Mouse (Mus musculus) gastrocnemius, postnatal 25 days (tissue): ENCODE results near the gene Hras. TPM values are rescaled to one million over a fixed set of nuclear protein-coding genes. Genes with fewer than 3 reads are reported as not detected.

Source experiments
- DNase-seq: peaks from one replicate; pipeline ENCODE4 v3.0.0; 2022
- long read RNA-seq, 2 experiments: library from polyadenylated mRNA; stranded (forward); transcript quantifications; one replicate each; pipeline ENCODE4 v2.0.0; 2021
- total RNA-seq, 2 experiments: library from RNA; stranded (reverse); gene quantifications; 1 replicate in 1 of 2; 2 replicates in 1 of 2; pipeline ENCODE4 v1.2.3; 2021

Hras gene
- total RNA-seq, result 100 to 1,000 TPM; 150 TPM
- long read RNA-seq, experiment 1, transcript Hras-201 (6 exons, 2,828 nt), result major isoform, 98 of 234 reads
- long read RNA-seq, experiment 1, transcript Hras-202 (5 exons, 1,199 nt), result minor isoform, 88 of 234 reads
- long read RNA-seq, experiment 1, partial matches to known transcripts, result 21 of 234 reads
- long read RNA-seq, experiment 1, other reads (novel, unspliced or antisense), result 22 of 234 reads
- long read RNA-seq, experiment 2, transcript Hras-202 (5 exons, 1,199 nt), result minor isoform, 65 of 172 reads
- long read RNA-seq, experiment 2, transcript Hras-201 (6 exons, 2,828 nt), result major isoform, 80 of 172 reads
- long read RNA-seq, experiment 2, partial matches to known transcripts, result 16 of 172 reads
- long read RNA-seq, experiment 2, other reads (novel, unspliced or antisense), result 9 of 172 reads

DNA sequence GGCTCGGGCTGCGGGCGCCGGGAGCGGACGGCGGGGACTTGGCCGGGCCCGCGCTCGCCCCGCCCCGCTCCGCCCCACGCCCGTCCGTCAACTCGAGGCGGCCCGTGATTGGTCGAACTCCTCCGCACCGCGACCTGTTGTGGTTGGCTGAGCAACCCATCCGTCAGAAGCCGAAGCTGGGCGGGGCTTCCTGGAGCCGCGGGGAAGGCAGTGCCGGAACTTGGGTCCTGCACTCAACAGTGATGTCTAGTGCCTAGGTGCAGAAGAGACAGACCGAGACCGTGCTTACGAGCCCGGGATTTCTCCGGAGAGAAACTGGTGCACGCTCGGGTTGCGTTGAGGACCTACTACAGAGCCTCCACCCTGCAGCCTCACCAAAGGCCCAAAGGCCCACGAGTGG, at the start of gene Hras, which contains the start of gene Lrrc56:
Gene Hras, minus strand, starts transcription at position 58 of the 400 bp plus-strand sequence.
Gene Lrrc56, plus strand, starts transcription at position 210 of the 400 bp plus-strand sequence.
- DNase-seq, result peak; percentile 97

GRCm38 (mm10) chr7:141231551-141231950, 37.7 kb upstream of the Hras start:
- DNase-seq, result no peak

DNA sequence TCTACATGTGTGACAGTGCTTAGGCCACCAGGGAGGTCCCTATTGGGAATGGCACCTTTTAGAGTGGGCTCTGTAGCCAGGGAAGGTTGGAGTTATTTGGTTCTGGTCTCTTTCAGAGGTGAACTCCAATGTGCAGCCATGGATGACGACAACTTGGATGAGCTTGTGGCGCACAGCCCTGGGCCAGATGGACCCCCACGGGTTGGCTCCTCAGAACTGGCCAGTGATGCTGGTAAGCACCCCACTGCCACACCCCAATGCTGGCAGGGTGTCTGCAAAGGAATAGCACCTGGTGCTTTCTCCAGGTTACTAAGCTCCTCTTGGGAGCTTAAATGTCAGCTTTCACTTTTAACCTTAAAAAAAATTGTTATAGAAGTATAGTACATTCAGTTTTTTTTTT, 37.3 kb upstream of the Hras start:
- DNase-seq, result no peak

- DNase-seq, result no peak
Observed at GRCm38 (mm10) chr7:141230570-141230969, 36.8 kb upstream of the Hras start.

- no peak for DNase-seq
Observed at GRCm38 (mm10) chr7:141229702-141230101, 35.9 kb upstream of the Hras start.

DNA sequence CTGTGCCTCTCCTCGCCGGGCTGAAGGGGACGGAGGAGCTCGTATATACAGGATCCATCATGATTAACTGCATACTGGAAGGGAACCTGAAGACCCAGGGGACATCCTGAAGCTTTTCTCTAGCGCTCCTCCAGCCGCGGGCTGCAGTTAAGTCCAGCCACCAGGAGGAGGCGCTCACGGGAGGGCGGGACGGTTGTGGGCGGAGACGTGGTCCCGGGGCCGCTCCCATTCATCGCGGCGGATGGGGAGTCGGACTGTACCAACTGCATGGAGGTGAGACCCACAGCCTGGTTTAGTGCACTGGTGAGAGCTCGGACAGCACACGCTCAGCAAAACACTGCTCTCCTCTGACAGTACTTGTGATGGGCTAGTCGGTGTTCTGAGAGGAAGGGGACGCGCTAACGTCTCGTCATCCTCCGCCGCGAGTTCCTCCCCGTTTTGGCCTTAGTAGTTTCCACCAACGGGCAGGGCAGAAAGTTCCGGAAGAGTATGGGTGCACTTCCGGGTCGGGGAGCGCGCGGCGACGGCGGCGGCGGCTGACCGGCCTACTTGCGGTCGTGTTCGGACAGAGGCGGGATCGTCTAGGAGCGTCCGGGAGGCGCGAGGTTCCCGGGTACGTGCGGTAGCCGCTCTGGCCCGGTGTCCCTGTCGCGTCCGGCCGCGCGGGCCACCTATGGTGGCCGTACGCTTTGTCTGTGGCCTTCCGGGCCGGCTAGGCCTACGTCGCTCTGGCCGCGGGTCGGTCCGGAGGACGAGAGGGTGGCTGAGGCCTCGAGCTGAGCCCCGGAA, 34.7 kb upstream of the Hras start, which contains the start of gene Phrf1:
Gene Phrf1, plus strand, starts transcription at position 506 of the 789 bp plus-strand sequence.
- peak; percentile 86 for DNase-seq

- no peak for DNase-seq
Observed at GRCm38 (mm10) chr7:141227796-141228195, 34.0 kb upstream of the Hras start.

- no peak for DNase-seq
Observed at GRCm38 (mm10) chr7:141226535-141226934, 32.7 kb upstream of the Hras start.

GRCm38 (mm10) chr7:141222696-141223215, 29.0 kb upstream of the Hras start:
- no peak for DNase-seq

GRCm38 (mm10) chr7:141222126-141222467, 28.3 kb upstream of the Hras start:
- no peak for DNase-seq

DNA sequence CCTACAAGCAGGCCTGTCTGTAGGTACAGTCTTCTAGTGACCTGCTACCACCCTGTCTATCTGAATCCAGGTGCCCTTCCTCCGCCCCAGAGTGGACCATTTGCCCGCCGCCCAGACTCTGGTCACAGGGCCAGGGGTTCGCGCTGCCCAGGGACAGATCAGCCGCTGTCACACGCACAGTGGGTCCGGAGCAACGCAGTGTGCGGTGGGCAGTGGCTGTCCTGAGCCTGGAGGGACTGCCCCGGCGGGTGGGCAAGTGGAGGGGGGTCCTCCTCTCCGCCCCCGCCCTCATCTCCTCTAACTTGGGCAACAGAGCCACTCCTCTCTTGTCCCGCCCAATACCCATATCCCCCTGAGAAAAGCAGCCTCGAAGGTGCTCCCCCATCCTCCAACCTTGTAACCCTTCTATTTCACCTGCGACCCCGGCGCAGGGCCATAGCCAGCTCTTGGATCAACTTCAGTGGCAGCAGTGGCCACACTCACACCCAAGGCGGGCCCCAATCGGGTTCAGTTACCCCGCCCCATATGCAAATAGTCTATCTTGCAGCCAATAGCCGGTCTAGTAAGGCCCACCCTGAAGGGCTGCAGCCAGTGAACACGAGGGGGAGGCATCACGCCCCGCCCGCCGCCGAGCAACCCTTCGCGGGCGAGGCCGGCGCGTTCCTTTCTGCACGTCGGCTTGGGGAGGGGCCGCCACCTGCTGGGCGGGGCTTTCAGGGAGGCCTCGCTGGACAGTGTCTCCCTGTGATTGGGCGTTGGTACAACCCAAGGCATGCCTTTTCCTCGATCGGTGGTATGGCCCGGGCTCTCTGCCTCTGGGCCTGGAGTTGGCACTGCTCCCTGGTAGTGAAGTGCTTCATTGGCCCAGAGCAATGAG, 27.7 kb upstream of the Hras start:
- DNase-seq, result peak; percentile 96

- no peak for DNase-seq
Observed at GRCm38 (mm10) chr7:141220377-141220776, 26.6 kb upstream of the Hras start.

GRCm38 (mm10) chr7:141219558-141220099, 25.8 kb upstream of the Hras start:
- no peak for DNase-seq

DNA sequence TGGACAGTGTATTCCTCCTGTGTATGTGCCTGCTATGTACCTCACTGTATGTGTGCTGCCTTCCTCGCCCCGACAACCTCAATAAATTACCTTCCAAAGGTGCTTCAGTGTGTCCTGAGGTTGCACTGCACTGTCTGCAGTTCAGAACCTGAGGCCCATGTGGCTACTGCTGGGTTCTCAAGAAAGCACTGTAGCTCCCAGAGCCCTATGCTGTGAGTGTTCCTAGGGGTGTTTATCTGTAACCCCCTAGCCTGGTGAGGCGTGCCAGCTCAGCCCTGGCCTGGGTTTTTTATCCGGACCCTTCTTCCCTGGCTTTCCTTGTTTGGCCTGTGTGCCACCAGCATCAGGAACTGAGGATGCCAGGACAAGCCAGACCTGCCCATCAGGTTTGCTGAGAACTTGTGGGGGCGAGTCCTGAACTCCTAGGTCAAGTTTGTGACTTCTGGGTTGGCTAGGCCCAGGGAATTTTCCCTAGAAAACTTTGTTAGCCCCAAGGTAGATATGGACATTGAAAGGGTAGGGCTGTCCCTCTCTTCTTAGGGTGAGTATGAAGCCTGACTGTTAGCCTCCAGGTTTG, 24.8 kb upstream of the Hras start:
- DNase-seq, result no peak

- no peak for DNase-seq
Observed at GRCm38 (mm10) chr7:141218141-141218540, 24.3 kb upstream of the Hras start.

GRCm38 (mm10) chr7:141217343-141218013, 23.7 kb upstream of the Hras start:
- no peak for DNase-seq

GRCm38 (mm10) chr7:141216894-141217293, 23.1 kb upstream of the Hras start:
- no peak for DNase-seq

DNA sequence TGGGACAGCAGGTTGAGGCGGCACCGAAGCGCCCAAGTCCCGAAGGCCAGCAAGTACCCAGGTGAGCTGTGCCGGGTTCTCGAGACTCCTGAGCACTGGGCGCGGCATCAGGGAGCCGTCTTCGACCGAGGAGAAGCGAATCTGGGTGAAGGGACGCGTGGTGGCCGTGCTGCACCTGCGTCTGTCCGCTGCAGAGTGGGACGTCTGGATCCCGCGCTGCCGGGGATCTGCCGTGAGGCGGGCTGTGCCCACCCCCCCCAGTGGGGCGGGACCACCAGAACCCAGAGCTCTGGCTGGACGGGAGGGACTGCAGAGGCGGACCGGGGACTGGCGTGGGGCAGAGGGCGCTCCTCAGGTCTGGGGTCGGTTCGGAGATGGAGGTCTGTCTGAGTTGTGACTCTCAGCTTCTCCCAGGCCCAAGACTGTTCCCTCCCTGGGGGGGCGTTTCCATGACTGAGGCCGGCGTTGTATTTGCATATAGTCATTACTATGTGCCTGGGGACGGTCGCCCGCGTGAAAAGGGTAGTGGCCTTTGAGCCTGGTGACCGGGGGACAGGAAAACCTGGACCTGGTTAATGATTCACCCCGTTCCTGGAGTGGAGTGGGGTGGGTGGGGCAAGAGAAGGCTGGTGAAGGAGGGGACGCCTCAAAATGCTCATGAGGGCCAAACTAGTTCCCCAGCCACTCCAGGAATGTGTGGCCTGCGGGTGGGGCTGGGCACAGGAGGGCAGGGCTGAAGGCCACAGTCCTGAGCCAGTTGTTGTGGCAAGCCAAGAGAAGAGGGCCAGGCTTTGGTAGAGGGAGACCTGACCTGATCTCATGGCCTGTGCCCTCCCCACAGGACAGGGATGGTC, 22.3 kb upstream of the Hras start:
- DNase-seq, result no peak

DNA sequence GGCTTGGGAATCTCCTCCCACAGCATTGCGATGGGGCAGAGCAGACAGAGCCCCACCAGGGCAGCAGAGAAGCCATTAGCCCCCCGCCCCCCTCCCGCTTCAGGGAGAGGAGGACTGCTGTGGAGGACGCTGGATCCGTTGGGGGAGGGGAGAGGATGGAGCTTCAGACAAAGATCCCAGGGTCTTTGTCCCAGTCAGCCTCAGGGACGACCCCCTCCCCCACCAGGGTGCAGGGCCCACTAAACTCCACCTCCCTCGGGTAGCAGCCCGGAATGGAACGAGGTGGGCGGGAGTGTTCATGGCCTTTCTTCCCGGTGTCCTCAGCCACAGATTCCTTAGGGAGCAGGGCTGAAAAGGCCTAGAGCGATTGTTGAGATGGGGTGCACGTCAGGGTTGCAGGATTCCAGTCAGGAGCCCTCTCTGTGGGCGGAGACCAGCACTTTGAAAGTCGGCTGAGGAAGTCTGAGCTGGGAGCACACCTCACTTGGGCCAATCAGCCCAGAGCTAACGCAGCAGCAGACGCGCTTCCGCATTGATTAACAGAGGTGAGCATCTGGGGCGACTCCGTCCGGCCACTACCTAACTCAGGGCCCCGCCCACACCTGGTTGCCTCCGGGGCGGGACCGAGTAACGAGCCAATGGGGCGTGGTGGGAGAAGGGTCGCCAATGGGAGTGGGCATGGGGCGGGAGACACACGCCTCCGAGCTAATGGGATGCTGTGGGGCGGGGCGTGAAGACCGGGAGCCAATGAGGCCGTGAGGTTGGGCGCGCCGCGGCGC, 21.5 kb upstream of the Hras start, which contains the start of gene Rassf7:
Gene Rassf7, plus strand, starts transcription at position 760 of the 779 bp plus-strand sequence.
- peak; percentile 85 for DNase-seq
